Mouse (Mus musculus) kidney, embryonic 14.5 days (tissue): ENCODE measurements around the gene 3830403N18Rik. TPM values are rescaled to one million over a fixed set of nuclear protein-coding genes. Genes with fewer than 3 reads are reported as not detected.
"Not testable (repeated sequence)": the region's sequence is repeated elsewhere in the genome, so short reads cannot be mapped to it uniquely, and the experiment has no call there.

Source experiments
- ATAC-seq: fragments of 200-750 bp; cut with Nextera tagmentation; 2 replicates; pipeline ENCODE4 v1.8.0; 2017; ENCODE audit warnings: moderate number of reproducible peaks, mild to moderate bottlenecking, moderate TSS enrichment, moderate library complexity; ENCODE audit not compliant: low FRiP score, low TSS enrichment
- H3K27ac ChIP-seq: fragments of 300-500 bp; sonication (generic); 2 replicates; pipeline ENCODE4 v1.5.1; 2014; ENCODE audit warnings: low read depth, mild to moderate bottlenecking, low read length, moderate library complexity, mixed read lengths
- H3K27me3 ChIP-seq: fragments of 300-500 bp; sonication (generic); 2 replicates; pipeline ENCODE4 v1.6.1; 2014; ENCODE audit warnings: mild to moderate bottlenecking, low read length; ENCODE audit not compliant: control insufficient read depth, insufficient read depth
- H3K36me3 ChIP-seq: fragments of 300-500 bp; sonication (generic); 2 replicates; pipeline ENCODE4 v1.6.1; 2014; ENCODE audit warnings: low read length, mixed read lengths; ENCODE audit not compliant: control insufficient read depth, insufficient read depth
- H3K4me1 ChIP-seq: fragments of 300-500 bp; sonication (generic); 2 replicates; pipeline ENCODE4 v1.6.1; 2014; ENCODE audit warnings: low read length, mixed read lengths; ENCODE audit not compliant: control insufficient read depth, insufficient read depth
- H3K4me2 ChIP-seq: fragments of 300-500 bp; sonication (generic); replicated peaks from 2 replicates; pipeline ENCODE4 v1.6.1; 2014; ENCODE audit warnings: low read depth, mild to moderate bottlenecking, low read length
- H3K4me3 ChIP-seq: fragments of 300-500 bp; sonication (generic); 2 replicates; pipeline ENCODE4 v1.5.1; 2014; ENCODE audit warnings: mild to moderate bottlenecking, low read length
- H3K9ac ChIP-seq: fragments of 300-500 bp; sonication (generic); 2 replicates; pipeline ENCODE4 v1.6.1; 2014; ENCODE audit warnings: low read depth, mild to moderate bottlenecking, low read length, moderate library complexity
- H3K9me3 ChIP-seq: fragments of 300-500 bp; sonication (generic); 2 replicates; pipeline ENCODE4 v1.6.1; 2016; ENCODE audit warnings: low read length; ENCODE audit not compliant: control insufficient read depth
- WGBS: fragments of 180-500 bp; shearing (Covaris S2); extraction: QIAGEN DNeasy Blood & Tissue Kit; methylation state at CpG from one replicate; pipeline ENCODE4 v1.1.7; 2014; 5-methylcytosine and 5-hydroxymethylcytosine counted together
- polyA plus RNA-seq: library from polyadenylated mRNA; unstranded; fragments of >200 nt; fragmentation: Nextera tagmentation; extraction: Ambion mirVana; gene quantifications from 2 replicates; pipeline ENCODE4 v1.2.1, GENCODE M21; 2014

The 3830403N18Rik gene
- 0.77 TPM in 1 of 2 replicates, not detected in the other for polyA plus RNA-seq

DNA sequence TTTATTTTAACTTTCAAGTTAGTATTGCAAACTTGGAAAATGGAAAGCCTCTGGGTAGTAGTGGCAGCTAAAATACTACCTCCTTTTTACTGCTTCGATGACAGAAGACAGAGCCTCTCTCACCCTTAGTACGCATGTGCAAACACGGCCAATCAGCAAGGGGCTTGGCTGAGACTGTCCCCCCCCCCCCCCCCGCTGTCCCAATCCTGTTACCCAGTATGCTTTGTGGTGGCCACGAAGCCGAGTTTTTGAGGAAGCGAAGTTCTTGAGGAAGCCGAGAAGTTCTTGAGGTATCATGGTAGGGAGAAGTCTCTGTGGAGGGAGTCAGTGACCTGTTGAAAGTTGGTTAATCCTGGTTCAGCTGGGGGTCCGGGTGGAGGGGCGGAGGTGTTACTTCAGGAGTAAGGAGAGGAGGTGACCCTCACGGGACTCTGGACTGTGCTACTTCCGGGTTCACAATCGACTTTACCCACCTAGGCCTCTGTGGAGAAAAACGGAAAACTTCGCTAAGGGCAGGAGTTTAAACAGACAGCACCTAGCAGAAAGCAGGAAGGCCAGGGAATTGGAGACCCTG is at the start of gene 3830403N18Rik:
Gene 3830403N18Rik (plus strand): TSS at position 237 of the 574 bp plus-strand sequence.
- not testable (repeated sequence) for H3K36me3 ChIP-seq, H3K27ac ChIP-seq, ATAC-seq, H3K9me3 ChIP-seq, H3K27me3 ChIP-seq, H3K4me3 ChIP-seq, H3K4me1 ChIP-seq, H3K9ac ChIP-seq, H3K4me2 ChIP-seq
- WGBS: 86% methylated on average over 10 of the region's 15 CpGs

DNA sequence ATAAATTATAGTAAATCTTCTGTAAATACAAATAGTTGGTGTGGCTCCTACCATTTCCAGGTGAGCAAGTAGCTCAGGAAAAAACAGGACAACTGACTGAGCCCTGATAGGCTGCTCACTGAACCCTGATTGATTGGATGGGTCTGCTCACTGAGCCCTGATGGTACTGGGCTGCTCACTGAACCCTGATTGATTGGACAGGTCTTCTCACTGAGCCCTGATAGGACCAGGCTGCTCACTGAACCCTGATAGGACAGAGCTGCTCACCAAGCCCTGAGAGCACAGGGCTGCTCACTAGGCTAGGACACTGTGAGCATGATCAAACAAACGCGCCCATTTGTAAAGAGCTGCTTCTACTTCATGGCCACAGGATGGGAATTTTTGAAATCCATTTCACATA is 15.0 kb downstream of the 3830403N18Rik start:
- Histone ChIP-seq H3K4me3 (no peak overlapping the region), H3K36me3 (no peaks in the 10 kb centered on the region), H3K27me3 (no peaks in the 10 kb centered on the region), H3K9ac (no peak overlapping the region), H3K4me1 (no peaks in the 10 kb centered on the region), H3K27ac (no peak overlapping the region), H3K4me2 (no peak overlapping the region), H3K9me3 (no peaks in the 10 kb centered on the region)
- WGBS: 86% methylated on average over 2 of the region's 2 CpGs
- no peak for ATAC-seq

DNA sequence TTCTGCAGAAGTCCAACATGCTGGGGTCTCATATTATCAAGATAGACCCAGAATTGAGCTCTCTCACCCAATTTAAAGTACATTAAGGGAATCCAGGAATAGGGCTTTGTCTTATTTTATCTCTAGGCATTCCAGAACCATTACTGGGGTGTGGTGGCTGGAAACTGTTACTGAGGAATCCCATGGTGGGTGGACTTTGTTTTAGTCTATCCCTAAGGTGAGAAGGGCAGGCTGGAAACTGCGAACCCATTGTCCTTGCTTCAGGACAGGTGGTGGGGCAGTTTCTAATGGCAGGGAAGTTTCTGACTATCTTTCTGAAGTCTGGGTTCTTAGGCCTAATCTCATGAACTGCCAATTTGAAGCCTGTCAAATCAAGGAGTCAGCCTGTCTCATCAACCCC is 50.1 kb downstream of the 3830403N18Rik start:
- H3K4me2 ChIP-seq, ATAC-seq, H3K9me3 ChIP-seq, H3K4me1 ChIP-seq, H3K36me3 ChIP-seq, H3K27ac ChIP-seq, H3K4me3 ChIP-seq, H3K27me3 ChIP-seq, H3K9ac ChIP-seq: not testable (repeated sequence)
- WGBS: no CpG with 5 or more reads among the region's 1 CpGs

Other genes starting within 250 kb of the 3830403N18Rik start
- gene Gm773, start 76.3 kb downstream of the 3830403N18Rik start, polyA plus RNA-seq: not detected in 2 replicates
- gene Zfp449, start 209.8 kb downstream of the 3830403N18Rik start, polyA plus RNA-seq: 5.7 and 10.8 TPM in 2 replicates
- gene Smim10l2a, start 238.0 kb downstream of the 3830403N18Rik start, polyA plus RNA-seq: 5.2 and 5.3 TPM in 2 replicates